8 mouse cellular contexts compared by ENCODE assay signal in genomic region chr4:139555951-139556350, GRCm38 (mm10). TPM values are rescaled to one million over a fixed set of nuclear protein-coding genes. Genes with fewer than 3 reads are reported as not detected.
A peak's percentile ranks its signal among the peaks of the same experiment; 100 is the strongest.
DNase-seq lines count a peak whose midpoint lies in the region; ATAC-seq and TF ChIP-seq lines count a peak whose summit lies in the region.
"Had no signal": no experiment of that assay in that cellular context is flagged by ENCODE, and none has a peak within 500 bp of the region (broad histone marks: within the 10 kb centered on the region; RNA-seq: fewer than 3 reads in every experiment).

No protein-coding gene starts in this region.

- no peak for TF ChIP-seq POLR2A in liver, adult 2 months (IDR thresholded peaks at IDR 0.05; ENCODE audit: extremely low read depth, insufficient read depth, low read length)

- WGBS in liver, adult 2 months: 68% methylated on average over 19 of the region's 19 CpGs
- 44% methylated on average over 19 of the region's 19 CpGs for WGBS in liver, embryonic 12.5 days (ENCODE audit: insufficient replicate concordance)
- WGBS in heart, postnatal 0 days: 27% methylated on average over 19 of the region's 19 CpGs
- 65% methylated on average over 19 of the region's 19 CpGs for WGBS in stomach, embryonic 14.5 days

- ATAC-seq in liver, embryonic 12.5 days: no peak
- peak; percentile 68 for ATAC-seq in common myeloid progenitor, adult 5-6 weeks (replicated peaks; ENCODE audit: low read depth, poor library complexity, severe bottlenecking)
- ATAC-seq in heart, postnatal 0 days (ENCODE audit: insufficient read depth, low read depth): peak; percentile 83
- no peak for ATAC-seq in stomach, embryonic 14.5 days (ENCODE audit: insufficient number of reproducible peaks, insufficient read depth, low FRiP score, low read depth)
- no peak for ATAC-seq in inflammation-experienced regulatory T-cells, adult 6 months

- no peaks in the 10 kb centered on the region for H3K79me2 ChIP-seq in liver, adult 2 months (ENCODE audit: control insufficient read depth, insufficient read depth, low read length)

- no peak overlapping the region; the same call in 1 of the 2 replicates for H3K4me2 ChIP-seq in liver, embryonic 12.5 days
- peak overlapping the region; percentile 28; the same call in 1 of the 2 replicates for H3K4me2 ChIP-seq in heart, postnatal 0 days (ENCODE audit: low read depth, low read length)
- H3K4me2 ChIP-seq in stomach, embryonic 14.5 days (replicated peaks; ENCODE audit: low read depth, low read length): peak overlapping the region; percentile 12; the same call in 1 of the 2 replicates
- H3K4me2 ChIP-seq: hindbrain, embryonic 15.5 days had no signal

- peak; percentile 44 for DNase-seq in liver, adult 2 months (ENCODE audit: extremely low read depth, low read depth, low spot score)
- DNase-seq in heart, postnatal 0 days (ENCODE audit: low spot score): peak; percentile 76
- no peak for DNase-seq in right cerebral cortex, adult 2 months (ENCODE audit: low spot score in 2 of 2)

- TF ChIP-seq CTCF in liver, adult 2 months (IDR thresholded peaks at IDR 0.05; ENCODE audit: low read depth, low read length): no peak
- TF ChIP-seq CTCF in heart, postnatal 0 days (IDR thresholded peaks at IDR 0.05; ENCODE audit: low read depth): no peak

- H3K4me1 ChIP-seq in liver, adult 2 months (ENCODE audit: control insufficient read depth, insufficient read depth, low read length): no peaks in the 10 kb centered on the region
- H3K4me1 ChIP-seq in liver, embryonic 12.5 days: no peaks in the 10 kb centered on the region
- H3K4me1 ChIP-seq in heart, postnatal 0 days (ENCODE audit: control insufficient read depth, insufficient read depth): no peaks in the 10 kb centered on the region
- no peaks in the 10 kb centered on the region for H3K4me1 ChIP-seq in stomach, embryonic 14.5 days (ENCODE audit: control insufficient read depth, insufficient read depth, low read length)
- H3K4me1 ChIP-seq: hindbrain, embryonic 15.5 days had no signal

- no peak overlapping the region for H3K4me3 ChIP-seq in liver, adult 2 months (ENCODE audit: insufficient read depth, low read depth, low read length)
- no peak overlapping the region for H3K4me3 ChIP-seq in liver, embryonic 12.5 days
- H3K4me3 ChIP-seq in heart, postnatal 0 days (ENCODE audit: low read depth, low read length): no peak overlapping the region
- no peak overlapping the region for H3K4me3 ChIP-seq in stomach, embryonic 14.5 days (ENCODE audit: low read depth, low read length)
- H3K4me3 ChIP-seq: hindbrain, embryonic 15.5 days had no signal

- no peak for TF ChIP-seq EP300 in heart, postnatal 0 days (IDR thresholded peaks at IDR 0.05; ENCODE audit: low read depth)

- H3K9ac ChIP-seq in liver, adult 2 months (ENCODE audit: low read depth, low read length): no peak overlapping the region
- H3K9ac ChIP-seq in liver, embryonic 12.5 days: no peak overlapping the region
- H3K9ac ChIP-seq in heart, postnatal 0 days (replicated peaks; ENCODE audit: low read depth, low read length): no peak overlapping the region
- no peak overlapping the region for H3K9ac ChIP-seq in stomach, embryonic 14.5 days (replicated peaks; ENCODE audit: low read depth, low read length)
- H3K9ac ChIP-seq: hindbrain, embryonic 15.5 days had no signal

- no peaks in the 10 kb centered on the region for H3K36me3 ChIP-seq in liver, adult 2 months (ENCODE audit: control insufficient read depth, insufficient read depth, low read length)
- H3K36me3 ChIP-seq in liver, embryonic 12.5 days: no peaks in the 10 kb centered on the region
- no peaks in the 10 kb centered on the region for H3K36me3 ChIP-seq in heart, postnatal 0 days (replicated peaks; ENCODE audit: control insufficient read depth, insufficient read depth, low read length)
- no peaks in the 10 kb centered on the region for H3K36me3 ChIP-seq in stomach, embryonic 14.5 days (ENCODE audit: control insufficient read depth, insufficient read depth, low read length)
- H3K36me3 ChIP-seq: hindbrain, embryonic 15.5 days had no signal

- H3K9me3 ChIP-seq in liver, embryonic 12.5 days (replicated peaks): no peaks in the 10 kb centered on the region
- peaks cover 5% of the 10 kb centered on the region; the same call in 1 of the 2 replicates for H3K9me3 ChIP-seq in heart, postnatal 0 days (replicated peaks; ENCODE audit: control insufficient read depth, low read length)
- no peaks in the 10 kb centered on the region for H3K9me3 ChIP-seq in stomach, embryonic 14.5 days (ENCODE audit: control insufficient read depth, low read depth, low read length)
- H3K9me3 ChIP-seq: hindbrain, embryonic 15.5 days had no signal

- no peaks in the 10 kb centered on the region for H3K27me3 ChIP-seq in liver, adult 2 months (ENCODE audit: control insufficient read depth, insufficient read depth, low read length)
- no peaks in the 10 kb centered on the region; the same call in 1 of the 2 replicates for H3K27me3 ChIP-seq in liver, embryonic 12.5 days (replicated peaks)
- no peaks in the 10 kb centered on the region for H3K27me3 ChIP-seq in heart, postnatal 0 days (ENCODE audit: control insufficient read depth, insufficient read depth, low read length)
- H3K27me3 ChIP-seq in stomach, embryonic 14.5 days (ENCODE audit: control insufficient read depth, insufficient read depth, low read length): no peaks in the 10 kb centered on the region
- H3K27me3 ChIP-seq: hindbrain, embryonic 15.5 days had no signal

- H3K27ac ChIP-seq in liver, adult 2 months (replicated peaks; ENCODE audit: insufficient read depth, low read depth, low read length): no peak overlapping the region
- H3K27ac ChIP-seq in liver, embryonic 12.5 days: no peak overlapping the region
- no peak overlapping the region for H3K27ac ChIP-seq in heart, postnatal 0 days (ENCODE audit: low read depth)
- no peak overlapping the region for H3K27ac ChIP-seq in stomach, embryonic 14.5 days (ENCODE audit: low read length)
- H3K27ac ChIP-seq: hindbrain, embryonic 15.5 days had no signal

RNA-seq across cellular contexts. Expression of gene Iffo2, which starts 25.6 kb away (rescaled TPM):
- total RNA-seq in liver, adult 2 months (2014; rRNA removed): 4.3 and 5.4 TPM in 2 replicates
- 5.3 and 7.0 TPM in 2 replicates for polyA plus RNA-seq in liver, adult 2 months (2012; rRNA removed)
- 1.8 and 2.3 TPM in 2 replicates for polyA plus RNA-seq in liver, embryonic 12.5 days (2016; fragmentation: Nextera tagmentation; extraction: Ambion mirVana)
- 1.1 and 1.3 TPM in 2 replicates for total RNA-seq in common myeloid progenitor, adult 5-6 weeks (2017)
- 6.4 and 7.7 TPM in 2 replicates for total RNA-seq in heart, postnatal 0 days (2014; rRNA removed; ENCODE audit: low replicate concordance)
- 2.4 and 2.9 TPM in 2 replicates for polyA plus RNA-seq in heart, postnatal 0 days (2015; fragmentation: Nextera tagmentation; extraction: Ambion mirVana)
- 5.7 and 6.1 TPM in 2 replicates for polyA plus RNA-seq in stomach, embryonic 14.5 days (2014; fragmentation: Nextera tagmentation; extraction: Ambion mirVana)
- 1 to 10 TPM; 2.7 to 5.1 (median 4.2) TPM for polyA plus RNA-seq in inflammation-experienced regulatory T-cells, adult 6 months (2017; shearing (Covaris generic))

RNA-seq across cellular contexts. Expression of gene Gm21969, which starts 47.0 kb away (rescaled TPM):
- total RNA-seq in liver, adult 2 months (2014; rRNA removed): 0.09 and 0.27 TPM in 2 replicates
- polyA plus RNA-seq in liver, adult 2 months (2012; rRNA removed): 0.11 and 0.14 TPM in 2 replicates
- polyA plus RNA-seq in liver, embryonic 12.5 days (2016; fragmentation: Nextera tagmentation; extraction: Ambion mirVana): not detected in 2 replicates
- not detected in 2 replicates for total RNA-seq in common myeloid progenitor, adult 5-6 weeks (2017)
- total RNA-seq in heart, postnatal 0 days (2014; rRNA removed; ENCODE audit: low replicate concordance): not detected in 2 replicates
- not detected in 2 replicates for polyA plus RNA-seq in heart, postnatal 0 days (2015; fragmentation: Nextera tagmentation; extraction: Ambion mirVana)
- not detected in 2 replicates for polyA plus RNA-seq in stomach, embryonic 14.5 days (2014; fragmentation: Nextera tagmentation; extraction: Ambion mirVana)
- not detected for polyA plus RNA-seq in inflammation-experienced regulatory T-cells, adult 6 months (2017; shearing (Covaris generic))
- polyA plus RNA-seq: hindbrain, embryonic 15.5 days had no signal

Comparison
In these comparisons a context has a peak if more than half of its experiments do, and no peak if none do; other contexts are left out.
1. DNase-seq: peak in liver, adult 2 months (single experiment) and heart, postnatal 0 days (single experiment); none in right cerebral cortex, adult 2 months (0 of 2).
2. ATAC-seq: peak in common myeloid progenitor, adult 5-6 weeks (single experiment) and heart, postnatal 0 days (single experiment); none in liver, embryonic 12.5 days (single experiment), stomach, embryonic 14.5 days (single experiment) and inflammation-experienced regulatory T-cells, adult 6 months (single experiment).